Mouse (Mus musculus) CD4-positive naive resting alpha-beta T cell, adult 76 days (primary cell): ENCODE results near the gene Teddm3. TPM values are rescaled to one million over a fixed set of nuclear protein-coding genes. Genes with fewer than 3 reads are reported as not detected.

Experiments
- total RNA-seq: library from RNA; stranded (reverse); gene quantifications from one replicate; pipeline ENCODE4 v1.2.4, GENCODE M21; 2023

Teddm3 gene
- total RNA-seq, result 0.67 TPM

GRCm38 (mm10) chr16:21153900-21154299 lies at the start of gene Teddm3:
Teddm3 (minus strand) TSS chr16:21154000.

Other genes starting within 250 kb of the Teddm3 start
- gene Ephb3, start 50.8 kb upstream of the Teddm3 start, total RNA-seq, result not detected